Mouse (Mus musculus) forebrain, postnatal 0 days (tissue): ENCODE results near the gene Tapbp. TPM values are rescaled to one million over a fixed set of nuclear protein-coding genes. Genes with fewer than 3 reads are reported as not detected.
A peak's percentile ranks its signal among the peaks of the same experiment; 100 is the strongest.

ENCODE experiments used
- ATAC-seq: fragments of 200-750 bp; cut with Nextera tagmentation; 2 replicates; pipeline ENCODE4 v1.8.0; 2017; ENCODE audit warnings: mild to moderate bottlenecking, moderate library complexity
- DNase-seq: peaks from one replicate; pipeline ENCODE4 v3.0.0-alpha.2; 2015
- H3K27ac ChIP-seq: fragments of 300-500 bp; sonication (generic); 2 replicates; pipeline ENCODE4 v1.5.1; 2014; ENCODE audit warnings: low read depth, mild to moderate bottlenecking, antibody characterized with exemption, low read length, moderate library complexity, mixed read lengths
- H3K27me3 ChIP-seq: fragments of 300-500 bp; sonication (generic); 2 replicates; pipeline ENCODE4 v1.6.1; 2014; ENCODE audit warnings: mild to moderate bottlenecking, low read length, mixed read lengths; ENCODE audit not compliant: insufficient read depth
- H3K36me3 ChIP-seq: fragments of 300-500 bp; sonication (generic); 2 replicates; pipeline ENCODE4 v1.6.1; 2014; ENCODE audit warnings: mild to moderate bottlenecking, moderate library complexity; ENCODE audit not compliant: insufficient read depth
- H3K4me1 ChIP-seq: fragments of 300-500 bp; sonication (generic); 2 replicates; pipeline ENCODE4 v1.6.1; 2014; ENCODE audit warnings: antibody characterized with exemption; ENCODE audit not compliant: insufficient read depth
- H3K4me2 ChIP-seq: fragments of 300-500 bp; sonication (generic); 2 replicates; pipeline ENCODE4 v1.6.1; 2014; ENCODE audit warnings: low read depth, mild to moderate bottlenecking, moderate library complexity
- H3K4me3 ChIP-seq: fragments of 300-500 bp; sonication (generic); 2 replicates; pipeline ENCODE4 v1.5.1; 2014; ENCODE audit warnings: low read depth, low read length, mixed read lengths
- H3K9ac ChIP-seq: fragments of 300-500 bp; sonication (generic); 2 replicates; pipeline ENCODE4 v1.6.1; 2014; ENCODE audit warnings: mild to moderate bottlenecking
- H3K9me3 ChIP-seq: fragments of 300-500 bp; sonication (generic); 2 replicates; pipeline ENCODE4 v1.6.1; 2016; ENCODE audit warnings: low read length
- CTCF ChIP-seq: sonication (generic); IDR thresholded peaks from 2 replicates; pipeline ENCODE4 v1.5.1; 2016; ENCODE audit warnings: antibody characterized with exemption, control low read depth, low read depth
- WGBS: fragments of 180-500 bp; shearing (Covaris S2); extraction: QIAGEN DNeasy Blood & Tissue Kit; methylation state at CpG from one replicate; pipeline ENCODE4 v1.1.7; 2014; 5-methylcytosine and 5-hydroxymethylcytosine counted together
- polyA plus RNA-seq: library from polyadenylated mRNA; unstranded; fragments of >200 nt; fragmentation: Nextera tagmentation; extraction: Ambion mirVana; gene quantifications from 2 replicates; pipeline ENCODE4 v1.2.1, GENCODE M21; 2015
- total RNA-seq: library from RNA; depleted of rRNA; stranded (reverse); fragments of >200 nt; gene quantifications from 2 replicates; pipeline ENCODE4 v1.2.3, GENCODE M21; 2014

Tapbp gene
- total and polyA plus RNA-seq, 2 experiments from 2014 or later: 26.2 to 36.0 TPM

- 85% methylated on average over 15 of the region's 15 CpGs for WGBS
- ATAC-seq (no peak), DNase-seq (no peak)
- Histone ChIP-seq H3K27ac (no peak overlapping the region), H3K4me1 (peaks cover 12% of the 10 kb centered on the region), H3K4me3 (no peak overlapping the region), H3K9ac (no peak overlapping the region), H3K9me3 (no peaks in the 10 kb centered on the region), H3K36me3 (peaks cover 27% of the 10 kb centered on the region), H3K27me3 (no peaks in the 10 kb centered on the region), H3K4me2 (no peak overlapping the region)
- TF ChIP-seq CTCF: no peak
Measured at GRCm38 (mm10) chr17:33936993-33937392, 21.3 kb downstream of the Tapbp start.

- no peaks in the 10 kb centered on the region for H3K9me3 ChIP-seq
- no peak for DNase-seq
- no peak overlapping the region for H3K9ac ChIP-seq
- no peaks in the 10 kb centered on the region for H3K27me3 ChIP-seq
- 87% methylated on average over 11 of the region's 11 CpGs for WGBS
- ATAC-seq: no peak
- peaks cover 12% of the 10 kb centered on the region for H3K4me1 ChIP-seq
- no peak overlapping the region for H3K4me3 ChIP-seq
- H3K36me3 ChIP-seq: peaks cover 31% of the 10 kb centered on the region
- H3K4me2 ChIP-seq: no peak overlapping the region
- no peak for TF ChIP-seq CTCF
- no peak overlapping the region for H3K27ac ChIP-seq
Measured at GRCm38 (mm10) chr17:33938783-33939182, 23.1 kb downstream of the Tapbp start.

GRCm38 (mm10) chr17:33940206-33940805 lies 24.6 kb downstream of the Tapbp start, which contains the start of the genes Pfdn6 and Wdr46:
Pfdn6 (minus strand) TSS chr17:33940343.
Wdr46 (plus strand) TSS chr17:33940660.
- H3K4me2 ChIP-seq: peak within 1 kb of the TSS; percentile 93
- H3K4me3 ChIP-seq: peak within 1 kb of the TSS; percentile 68
- peak within 1 kb of the TSS; percentile 71 for H3K9ac ChIP-seq
- ATAC-seq (peak; percentile 97), DNase-seq (peak; percentile 95)
- H3K36me3 ChIP-seq: peaks cover 41% of the 10 kb centered on the region
- H3K9me3 ChIP-seq: no peaks in the 10 kb centered on the region
- WGBS: under 1% methylated on average over 36 of the region's 36 CpGs
- TF ChIP-seq CTCF: no peak
- H3K4me1 ChIP-seq: peaks cover 12% of the 10 kb centered on the region
- no peaks in the 10 kb centered on the region for H3K27me3 ChIP-seq
- 0 out of 2 replicates have a peak within 1 kb of the TSS, but pooled peaks have one; percentile 3 for H3K27ac ChIP-seq

- TF ChIP-seq CTCF: no peak
- DNase-seq: no peak
- Histone ChIP-seq H3K27ac (no peak overlapping the region), H3K9ac (peak overlapping the region; percentile 71), H3K4me3 (peak overlapping the region; percentile 68), H3K4me2 (peak overlapping the region; percentile 93), H3K9me3 (no peaks in the 10 kb centered on the region), H3K4me1 (peaks cover 12% of the 10 kb centered on the region), H3K27me3 (no peaks in the 10 kb centered on the region), H3K36me3 (peaks cover 38% of the 10 kb centered on the region)
- ATAC-seq: no peak
- 3% methylated on average over 26 of the region's 26 CpGs for WGBS
Measured at GRCm38 (mm10) chr17:33940981-33941380, 25.3 kb downstream of the Tapbp start.

- H3K9me3 ChIP-seq: no peaks in the 10 kb centered on the region
- TF ChIP-seq CTCF: no peak
- H3K27me3 ChIP-seq: no peaks in the 10 kb centered on the region
- ATAC-seq: no peak
- H3K9ac ChIP-seq: peak overlapping the region; percentile 71
- no peak for DNase-seq
- H3K4me1 ChIP-seq: peaks cover 12% of the 10 kb centered on the region
- 66% methylated on average over 19 of the region's 19 CpGs for WGBS
- H3K27ac ChIP-seq: no peak overlapping the region
- peaks cover 41% of the 10 kb centered on the region for H3K36me3 ChIP-seq
- peak overlapping the region; percentile 93 for H3K4me2 ChIP-seq
- peak overlapping the region; percentile 68 for H3K4me3 ChIP-seq
Measured at GRCm38 (mm10) chr17:33941381-33941780, 25.7 kb downstream of the Tapbp start.

GRCm38 (mm10) chr17:33943454-33943853 lies 27.8 kb downstream of the Tapbp start:
- Histone ChIP-seq H3K36me3 (peaks cover 42% of the 10 kb centered on the region), H3K9ac (no peak overlapping the region), H3K27ac (no peak overlapping the region), H3K4me2 (no peak overlapping the region), H3K9me3 (no peaks in the 10 kb centered on the region), H3K4me3 (no peak overlapping the region), H3K27me3 (no peaks in the 10 kb centered on the region), H3K4me1 (peaks cover 12% of the 10 kb centered on the region)
- ATAC-seq (no peak), DNase-seq (no peak)
- 96% methylated on average over 15 of the region's 15 CpGs for WGBS
- no peak for TF ChIP-seq CTCF

GRCm38 (mm10) chr17:33947430-33948089 lies 31.9 kb downstream of the Tapbp start:
- 90% methylated on average over 10 of the region's 10 CpGs for WGBS
- Histone ChIP-seq H3K27me3 (no peaks in the 10 kb centered on the region), H3K27ac (no peak overlapping the region), H3K4me1 (peaks cover 9% of the 10 kb centered on the region; the same call in 1 of the 2 replicates), H3K9me3 (no peaks in the 10 kb centered on the region), H3K9ac (no peak overlapping the region), H3K4me2 (no peak overlapping the region), H3K4me3 (no peak overlapping the region), H3K36me3 (peaks cover 53% of the 10 kb centered on the region)
- TF ChIP-seq CTCF: no peak
- DNase-seq (no peak), ATAC-seq (no peak)
